Mouse (Mus musculus) right cerebral cortex, adult 18-20 months (tissue): ENCODE measurements around the gene Col5a1.
A peak's percentile ranks its signal among the peaks of the same experiment; 100 is the strongest.

Experiments used
- DNase-seq: peaks from one replicate; pipeline ENCODE4 v3.0.0; 2022; ENCODE audit warnings: mixed read lengths

Gene Col5a1

DNA sequence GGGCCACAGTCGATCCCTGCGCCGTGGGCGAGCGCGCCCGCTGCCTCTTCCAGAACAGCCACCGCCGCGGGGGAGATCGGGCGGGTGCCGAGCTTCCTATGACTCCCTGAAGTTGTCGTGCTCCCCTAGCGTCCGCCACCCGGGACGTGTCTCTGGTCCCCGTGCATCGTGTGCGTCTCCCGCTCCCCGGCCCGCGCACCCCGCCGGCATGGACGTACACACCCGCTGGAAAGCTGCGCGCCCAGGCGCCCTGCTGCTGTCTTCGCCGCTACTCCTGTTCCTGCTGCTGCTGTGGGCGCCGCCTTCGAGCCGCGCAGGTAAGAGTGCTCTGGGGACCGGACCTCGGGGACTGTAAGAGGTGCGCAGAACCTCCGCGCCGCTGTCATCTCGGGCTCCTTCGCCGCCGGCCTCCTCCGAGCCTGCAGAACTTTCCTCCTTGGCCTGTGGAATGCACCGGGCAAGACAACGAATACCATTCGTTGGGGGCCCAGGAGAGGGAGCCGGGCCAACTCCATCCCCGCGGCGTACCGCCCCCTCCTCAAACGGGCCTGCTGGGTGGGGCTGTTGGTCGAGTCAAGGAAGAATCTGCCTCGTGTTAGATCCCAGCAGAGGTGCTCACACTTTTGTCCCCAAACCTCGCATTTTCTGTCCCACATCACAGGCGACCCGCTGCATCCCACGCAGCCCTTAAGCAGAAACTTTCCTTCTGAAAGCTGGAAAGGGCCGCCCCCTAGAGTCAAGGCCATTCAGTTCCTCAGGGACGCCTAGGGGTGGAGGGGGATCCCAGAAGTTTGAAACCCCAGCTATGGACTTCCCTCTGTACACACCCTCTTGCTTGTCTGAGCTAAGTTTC lies 609 bp downstream of the Col5a1 start:
- DNase-seq: peak; percentile 28

DNA sequence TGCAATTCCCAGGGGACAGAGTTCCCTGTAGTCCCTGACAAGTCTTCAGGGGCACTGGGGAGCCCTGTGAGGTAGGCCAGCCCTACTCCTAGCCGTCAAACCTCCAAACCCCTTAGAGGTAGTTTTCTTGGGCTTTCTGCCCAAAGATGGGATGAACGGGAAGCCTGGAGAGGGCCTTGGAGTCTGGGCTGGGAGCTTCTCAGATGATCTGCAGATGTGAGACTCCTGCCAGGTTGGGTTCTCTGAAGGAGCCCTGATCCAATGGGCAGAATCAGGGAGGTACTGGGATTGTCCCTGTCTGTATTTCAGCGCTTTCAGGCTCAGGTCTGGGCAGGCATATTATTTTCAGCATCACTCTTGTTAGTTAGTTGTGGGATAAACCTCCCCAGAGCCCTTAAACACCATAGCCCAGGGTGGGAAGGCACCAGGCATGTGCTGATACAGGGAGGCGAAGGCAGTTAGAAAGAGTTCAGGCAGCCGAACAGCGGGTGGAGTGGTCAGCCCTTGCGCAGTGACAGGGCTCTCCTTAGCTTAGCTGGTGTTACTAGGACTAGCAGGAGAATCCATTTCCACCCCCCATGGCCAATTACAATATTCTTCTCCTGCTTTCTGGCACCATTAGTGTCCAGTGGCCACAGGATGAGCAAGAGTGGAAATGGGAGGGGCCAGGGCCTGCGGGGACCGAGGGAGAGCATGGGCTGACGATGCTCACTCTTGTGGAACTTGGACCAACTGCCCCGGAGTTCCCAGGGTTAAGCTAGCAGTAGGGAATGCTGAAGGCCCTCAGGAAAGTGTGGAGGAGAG lies 1.4 kb downstream of the Col5a1 start:
- DNase-seq: no peak

DNA sequence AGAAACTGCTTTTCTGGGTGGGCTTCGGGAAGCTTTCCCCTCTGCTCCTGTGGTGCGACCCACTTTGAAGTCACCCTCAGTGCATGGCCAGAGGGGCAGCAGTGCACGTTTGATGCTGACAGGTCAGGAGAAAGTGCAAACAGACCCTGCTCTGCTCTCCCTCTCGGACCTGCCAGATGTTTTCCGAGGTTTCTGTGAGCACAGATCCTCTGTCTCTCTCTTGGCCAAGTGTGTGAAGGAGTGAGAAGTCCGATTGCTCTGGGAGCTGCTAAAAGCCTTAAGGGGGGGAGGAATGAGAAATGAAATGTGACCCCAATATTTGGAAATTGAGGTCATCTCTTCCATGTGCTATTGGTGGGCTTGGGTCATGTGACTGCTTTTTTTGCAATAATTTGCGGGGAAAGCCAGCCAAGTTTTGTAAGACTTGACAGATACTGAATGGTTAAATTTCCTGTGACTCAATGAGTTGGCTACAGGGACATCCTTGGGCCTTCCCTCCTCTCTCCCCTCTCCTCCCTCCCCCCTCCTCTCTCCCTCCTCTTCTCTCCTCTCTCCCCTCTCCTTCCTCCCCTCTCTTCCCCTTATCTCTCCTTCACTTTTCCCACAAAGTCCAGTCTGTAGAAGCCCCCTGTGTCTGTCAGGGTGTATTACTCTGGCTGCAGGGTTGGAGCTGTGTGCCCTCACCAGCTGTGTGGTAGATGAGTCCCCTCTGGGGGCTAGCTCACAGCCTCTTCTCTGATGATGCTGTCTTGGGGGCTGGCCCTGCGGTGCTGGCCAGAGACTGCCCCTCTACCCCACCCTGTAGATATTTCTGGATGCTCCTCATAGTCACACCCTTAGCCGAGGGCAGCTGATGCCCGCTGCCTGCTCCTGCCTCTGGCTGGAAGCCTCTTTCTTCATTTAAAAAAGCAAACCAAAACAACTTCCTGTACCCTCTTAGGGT lies 2.6 kb downstream of the Col5a1 start:
- no peak for DNase-seq

DNA sequence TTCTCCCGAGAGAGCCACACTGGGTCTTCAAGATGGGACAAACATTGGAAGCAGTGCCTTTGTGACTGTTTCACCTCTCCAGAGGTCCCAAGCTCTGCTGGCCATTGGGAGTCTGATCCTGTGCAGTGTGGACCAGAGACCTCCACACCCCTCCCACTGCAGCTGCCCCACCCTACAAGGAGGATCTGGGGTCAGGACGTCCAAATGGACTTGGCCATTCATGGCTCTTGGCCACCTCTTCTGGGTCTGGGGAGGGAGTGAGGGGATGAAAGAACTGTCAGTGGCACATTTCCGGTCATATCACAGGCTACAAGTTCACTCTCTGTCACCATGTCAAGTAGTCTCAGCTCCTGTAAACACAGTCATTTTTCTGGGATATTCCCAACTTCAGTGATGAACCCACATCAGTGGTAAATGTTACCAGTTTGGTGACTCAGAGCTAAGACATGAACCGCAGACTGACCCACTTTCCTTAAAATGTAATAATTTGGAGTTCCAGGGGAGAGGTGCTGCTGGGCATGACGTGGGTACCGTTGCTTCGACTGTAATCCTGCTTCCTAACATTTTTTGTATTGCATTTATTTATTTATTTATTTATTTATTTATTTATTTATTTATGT lies 5.8 kb downstream of the Col5a1 start:
- no peak for DNase-seq

DNA sequence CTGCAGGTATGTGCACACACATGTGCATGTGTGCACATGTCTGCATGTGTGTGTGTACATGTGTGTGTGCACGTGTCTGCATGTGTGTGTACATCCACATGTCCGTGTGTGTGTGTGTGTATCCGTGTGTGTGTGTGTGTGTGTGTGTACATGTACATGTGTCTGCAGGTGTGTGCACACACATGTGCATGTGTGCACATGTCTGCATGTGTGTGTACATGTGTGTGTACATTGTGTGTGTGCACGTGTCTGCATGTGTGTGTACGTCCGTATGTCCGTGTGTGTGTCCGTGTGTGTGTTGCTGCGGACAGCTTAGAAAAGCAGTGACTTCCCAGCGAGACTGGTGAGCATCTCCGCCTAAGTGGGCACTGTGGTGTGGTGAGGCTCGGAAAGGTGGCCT lies 6.8 kb downstream of the Col5a1 start:
- DNase-seq: no peak

DNA sequence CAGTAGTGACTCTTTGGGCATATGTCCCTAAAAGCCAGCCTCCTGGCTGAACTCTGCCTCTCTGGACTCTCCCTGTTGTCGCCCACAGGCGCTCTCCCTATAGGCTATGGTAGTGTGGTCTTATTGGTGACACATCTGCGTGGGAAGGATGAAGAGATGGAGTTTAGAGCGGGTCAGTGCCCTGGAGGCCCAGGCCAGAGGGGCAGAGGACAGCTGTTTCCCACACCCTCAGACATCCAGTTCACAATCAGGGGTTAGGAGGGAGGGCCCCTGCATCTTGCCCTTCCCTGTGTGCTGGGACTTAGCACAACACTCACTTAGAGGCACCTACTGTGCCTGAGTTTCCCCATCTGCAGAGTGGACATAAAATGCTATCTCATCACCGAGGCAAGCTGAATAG lies 8.8 kb downstream of the Col5a1 start:
- no peak for DNase-seq

DNA sequence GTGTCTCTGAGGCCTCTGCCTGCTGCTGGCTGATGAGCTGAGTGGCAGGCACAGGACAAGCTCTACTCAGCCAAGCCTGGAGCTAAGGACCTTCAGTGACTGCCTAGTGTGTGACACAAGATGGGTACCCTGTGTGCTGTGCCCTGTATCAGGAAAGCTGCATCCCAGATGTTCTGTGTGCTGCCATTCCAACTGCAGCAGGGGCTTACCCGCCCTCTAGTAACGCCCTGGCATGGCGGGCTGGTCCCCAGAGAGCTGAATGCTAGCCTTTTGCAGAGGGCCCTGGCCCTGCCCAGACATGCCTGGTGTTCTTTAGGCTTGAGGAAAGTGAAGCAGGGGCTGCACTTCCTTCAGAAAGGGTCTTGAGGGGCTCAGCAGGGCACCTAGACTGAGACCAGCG lies 9.4 kb downstream of the Col5a1 start:
- no peak for DNase-seq

DNA sequence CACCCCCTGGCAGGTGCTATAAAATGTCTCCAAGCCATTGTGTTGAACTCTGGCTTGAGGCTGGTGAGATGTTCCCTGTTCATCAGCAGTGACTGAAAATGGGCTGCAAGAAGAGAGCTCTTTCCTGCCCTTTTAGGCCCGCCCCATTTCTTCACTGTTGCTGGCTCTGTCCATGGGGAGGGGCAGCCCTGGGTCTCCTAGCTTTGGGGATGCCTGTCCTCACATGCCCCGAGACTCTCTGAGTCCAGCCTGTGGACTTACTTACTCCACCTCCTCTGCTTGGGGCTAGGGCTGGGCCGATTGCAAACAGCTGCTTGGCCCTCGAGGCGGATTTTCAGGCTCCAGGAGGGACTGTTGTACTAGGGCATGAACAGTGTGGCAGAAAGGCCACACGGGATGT lies 10.9 kb downstream of the Col5a1 start:
- DNase-seq: no peak

DNA sequence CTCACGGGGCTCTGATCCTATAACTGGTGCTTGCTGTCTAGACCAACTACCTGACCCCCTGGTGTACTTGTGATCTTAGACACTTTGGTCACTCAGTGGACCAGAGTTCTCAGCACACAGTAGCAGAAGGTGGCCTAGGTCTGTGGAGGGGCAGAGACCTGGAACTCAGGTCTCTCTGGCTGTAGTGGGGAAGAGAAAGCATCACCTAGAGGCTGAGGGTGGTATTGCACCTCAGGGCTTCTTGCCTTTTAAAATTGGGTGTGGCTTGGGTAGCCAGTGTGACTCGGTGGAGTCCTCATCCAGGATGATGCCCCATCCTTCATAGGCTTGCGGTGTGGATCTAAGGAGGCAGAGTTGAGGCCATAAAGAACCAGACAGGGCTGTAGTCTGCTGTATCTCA lies 13.7 kb downstream of the Col5a1 start:
- no peak for DNase-seq

DNA sequence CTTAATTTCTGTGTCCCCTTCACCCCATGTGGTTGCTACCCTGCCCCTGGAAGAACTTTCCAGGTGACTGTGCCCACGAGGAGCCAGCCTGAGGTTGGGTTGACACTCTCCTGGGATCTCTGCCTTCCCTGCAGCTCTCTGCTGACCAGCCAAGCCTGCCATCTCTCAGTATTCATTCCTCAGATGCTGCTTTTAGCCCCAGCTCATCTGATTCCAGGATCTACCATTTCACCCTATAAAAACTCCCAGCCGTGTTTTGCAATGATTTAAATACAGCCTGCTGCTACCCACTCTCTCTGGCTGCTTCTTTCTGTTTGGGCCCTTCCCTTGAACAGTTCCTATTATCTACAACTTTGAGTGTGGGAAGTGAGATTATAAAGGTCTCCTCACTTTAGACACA lies 14.9 kb downstream of the Col5a1 start:
- DNase-seq: no peak

DNA sequence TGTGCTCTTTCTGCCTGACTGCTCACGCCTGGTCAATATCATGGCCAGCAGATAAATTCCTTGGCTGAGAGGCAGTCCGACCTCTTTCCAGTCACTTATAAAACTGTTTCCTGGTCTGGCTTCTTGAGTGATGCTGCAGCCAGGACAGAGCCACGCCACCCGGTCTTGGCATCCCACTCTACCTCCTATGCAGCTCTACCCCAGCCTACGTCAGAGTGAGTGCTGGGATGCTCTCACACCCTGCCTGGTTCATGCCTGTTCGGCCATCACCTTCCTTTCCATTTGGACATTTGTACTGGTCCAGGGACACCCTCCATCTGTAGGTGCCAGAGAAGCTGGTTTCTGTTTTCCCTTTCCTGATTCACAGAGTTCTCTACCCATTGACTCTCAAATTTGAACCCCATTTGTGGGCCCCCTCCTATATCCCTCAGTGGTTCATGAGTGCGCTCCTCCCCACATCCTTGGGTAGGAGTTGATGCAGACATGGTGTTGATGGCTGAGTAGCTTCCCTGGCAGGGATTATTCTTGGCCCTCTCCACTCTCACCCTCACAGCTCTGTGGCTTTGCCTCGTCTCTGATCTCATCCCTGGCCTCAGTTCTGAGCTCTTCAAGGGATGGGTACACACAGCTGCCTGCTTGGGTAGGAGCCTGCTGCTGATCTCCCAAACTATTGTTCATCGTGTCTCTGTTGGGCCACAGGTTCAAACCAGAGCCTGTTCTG lies 15.5 kb downstream of the Col5a1 start:
- no peak for DNase-seq

DNA sequence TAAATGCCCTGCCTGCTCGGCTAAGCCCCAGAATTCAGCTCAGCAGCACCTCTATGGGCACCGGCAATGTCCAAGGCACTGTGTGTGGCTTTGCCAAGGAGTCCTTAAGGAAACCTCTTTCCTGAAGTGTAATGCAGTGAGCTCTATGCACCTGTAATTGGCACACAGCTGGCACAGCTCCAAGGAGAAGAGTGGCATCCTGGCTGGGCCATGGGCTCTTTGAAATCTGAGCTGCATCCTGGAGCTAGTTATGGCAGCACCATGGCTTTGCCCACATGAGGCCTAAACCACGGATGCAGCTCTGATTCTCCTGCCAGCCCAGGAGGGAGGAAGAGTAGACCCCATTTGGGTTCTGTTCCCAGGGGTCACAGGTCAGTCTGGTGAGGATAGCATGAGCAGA lies 16.1 kb downstream of the Col5a1 start:
- DNase-seq: no peak

DNA sequence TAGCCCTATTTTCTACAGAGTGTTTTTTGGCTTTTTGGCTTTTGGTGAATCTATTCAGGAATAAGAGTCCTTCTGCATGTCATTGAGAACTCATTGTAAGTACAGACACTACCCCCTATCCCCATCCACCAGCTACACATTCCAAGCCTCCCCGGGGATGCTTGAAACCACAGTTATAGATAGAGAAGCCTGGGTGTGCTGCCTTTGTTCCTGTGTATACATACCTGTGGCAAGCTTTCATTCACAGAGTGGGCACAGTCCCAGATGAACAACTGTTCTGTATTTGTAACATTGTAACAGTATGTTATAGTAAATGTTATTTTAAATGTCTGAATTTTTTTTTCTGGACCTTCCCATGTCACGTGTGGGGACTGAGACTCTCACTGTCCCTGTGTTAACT lies 19.2 kb downstream of the Col5a1 start:
- DNase-seq: no peak

DNA sequence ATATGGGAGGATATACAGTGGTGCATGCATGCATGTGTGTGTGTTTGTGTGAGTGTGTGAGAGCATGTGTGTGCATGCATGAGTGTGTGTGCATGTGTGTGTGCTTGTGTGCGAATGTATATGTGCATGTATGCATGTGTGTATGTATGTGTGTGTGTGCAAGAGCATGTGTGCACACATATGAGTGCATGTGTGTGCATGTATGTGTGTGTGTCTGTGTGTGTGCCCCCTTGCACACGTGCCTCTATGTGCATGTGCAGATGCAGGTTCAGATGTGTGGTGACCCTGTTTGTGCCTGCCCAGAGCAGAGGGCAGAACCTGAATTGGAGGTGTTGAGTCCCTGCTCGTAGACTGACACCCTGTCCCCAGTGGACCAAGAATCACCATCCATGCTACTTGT lies 24.3 kb downstream of the Col5a1 start:
- DNase-seq: no peak

DNA sequence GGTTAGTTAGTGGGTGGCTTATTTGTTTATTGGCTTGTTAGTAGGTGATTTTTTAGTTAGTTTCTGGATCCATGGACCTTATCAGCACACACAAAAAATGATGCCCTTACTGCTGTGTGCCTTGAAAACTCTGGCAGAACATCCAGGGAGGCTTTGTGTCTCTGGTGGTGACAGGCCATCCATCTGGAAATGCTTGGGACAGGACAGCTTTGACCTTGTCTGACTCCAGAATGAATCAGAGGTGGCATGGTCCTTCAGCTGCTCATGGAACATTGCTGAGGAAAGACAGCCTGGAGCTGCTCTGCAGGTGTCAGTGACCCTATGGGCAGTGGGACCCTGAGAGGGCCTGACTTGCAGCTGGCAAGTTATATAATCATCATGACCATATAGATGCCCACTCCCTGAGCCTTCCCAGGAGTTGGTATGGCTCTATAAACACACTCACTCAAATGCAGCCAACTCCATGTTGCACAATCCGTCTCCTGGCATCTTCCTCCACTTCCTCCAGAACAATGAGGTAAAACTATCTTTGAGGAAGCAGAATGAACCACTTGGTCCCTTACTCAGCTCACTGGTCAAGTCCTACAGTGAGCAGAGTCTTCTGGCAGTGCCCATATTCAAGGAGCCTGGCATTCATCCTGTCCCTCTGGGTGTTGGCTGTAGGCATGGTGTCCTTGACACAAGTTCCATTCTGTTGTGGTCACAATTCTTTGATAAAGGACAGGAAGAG lies 26.5 kb downstream of the Col5a1 start:
- DNase-seq: no peak

DNA sequence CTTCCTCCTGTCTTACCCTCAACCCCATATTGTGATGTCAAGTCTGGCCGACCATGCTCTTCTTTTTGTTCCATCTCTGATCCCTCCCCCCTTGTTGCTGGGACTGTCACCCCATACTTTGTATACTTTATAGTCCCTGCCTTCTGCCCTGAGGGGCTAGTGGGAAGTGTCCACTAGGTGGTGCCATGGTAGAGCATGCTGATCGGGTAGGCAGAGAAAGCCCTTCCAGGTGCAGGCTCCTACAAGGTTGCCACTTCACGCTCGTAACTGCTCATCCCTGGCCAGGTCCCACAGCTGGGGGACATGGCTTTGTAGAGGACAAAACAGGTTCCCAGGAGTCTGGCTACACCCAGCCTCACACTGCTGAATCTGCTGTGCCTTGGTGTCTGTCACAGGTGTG lies 29.5 kb downstream of the Col5a1 start:
- DNase-seq: no peak

DNA sequence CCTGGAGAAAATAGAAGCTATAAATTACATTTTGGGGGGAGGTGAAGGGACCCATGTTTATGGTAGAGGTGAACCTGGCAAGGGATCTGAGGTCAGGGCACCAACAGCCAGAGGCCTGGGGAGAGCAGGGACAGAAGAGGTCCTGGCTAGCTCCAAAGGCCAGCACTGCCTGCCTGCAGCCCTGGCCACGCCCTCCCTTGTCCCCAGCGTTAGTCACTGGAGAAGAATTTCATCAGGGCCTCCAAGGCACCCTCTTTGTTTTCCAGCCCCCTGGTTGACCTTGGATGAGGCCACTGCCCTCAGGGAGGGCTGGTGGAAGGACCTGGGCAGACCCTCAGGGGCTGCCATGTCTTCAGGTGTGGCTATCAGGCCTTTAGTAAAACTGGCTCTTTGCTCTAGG lies 30.1 kb downstream of the Col5a1 start:
- DNase-seq: no peak

DNA sequence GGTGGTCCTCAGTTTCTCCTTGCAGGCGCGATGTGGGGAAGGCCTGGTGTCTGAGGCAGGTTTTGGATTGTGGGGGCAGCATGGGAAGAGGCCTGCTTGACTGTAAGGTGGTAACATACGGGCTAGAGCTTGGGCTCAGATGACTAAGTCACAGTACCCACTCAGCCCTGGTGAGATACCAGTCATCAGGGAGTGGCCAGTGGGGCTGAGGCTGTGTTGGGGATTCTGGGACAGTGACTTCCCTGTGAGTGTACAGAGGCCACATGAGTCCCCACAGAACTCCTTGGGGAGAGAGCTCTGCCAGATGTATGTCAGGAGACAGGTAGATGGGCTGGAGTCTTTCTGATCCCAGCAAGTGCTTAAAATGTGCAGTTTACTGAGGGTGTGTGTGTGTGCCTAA lies 31.0 kb downstream of the Col5a1 start:
- DNase-seq: no peak

DNA sequence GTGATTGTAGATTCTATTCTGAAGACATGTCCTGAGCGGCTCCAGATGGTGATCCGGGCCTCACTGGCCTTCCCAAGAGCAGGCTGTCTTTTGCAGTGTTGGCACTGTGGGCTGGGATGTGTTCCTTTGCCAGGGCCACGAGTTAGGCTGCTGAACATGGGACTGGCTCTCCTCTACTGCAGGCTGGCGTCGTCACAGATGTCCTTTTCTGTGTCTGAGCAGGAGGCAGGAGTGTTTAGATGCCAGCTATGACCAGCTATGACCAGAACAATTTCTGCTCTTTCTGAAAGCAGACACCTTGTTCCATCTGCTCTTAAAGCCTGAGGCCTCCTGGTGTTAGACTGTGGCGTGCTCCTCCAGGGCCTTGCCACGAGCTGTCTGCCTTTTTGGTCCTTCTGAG lies 31.9 kb downstream of the Col5a1 start:
- no peak for DNase-seq

DNA sequence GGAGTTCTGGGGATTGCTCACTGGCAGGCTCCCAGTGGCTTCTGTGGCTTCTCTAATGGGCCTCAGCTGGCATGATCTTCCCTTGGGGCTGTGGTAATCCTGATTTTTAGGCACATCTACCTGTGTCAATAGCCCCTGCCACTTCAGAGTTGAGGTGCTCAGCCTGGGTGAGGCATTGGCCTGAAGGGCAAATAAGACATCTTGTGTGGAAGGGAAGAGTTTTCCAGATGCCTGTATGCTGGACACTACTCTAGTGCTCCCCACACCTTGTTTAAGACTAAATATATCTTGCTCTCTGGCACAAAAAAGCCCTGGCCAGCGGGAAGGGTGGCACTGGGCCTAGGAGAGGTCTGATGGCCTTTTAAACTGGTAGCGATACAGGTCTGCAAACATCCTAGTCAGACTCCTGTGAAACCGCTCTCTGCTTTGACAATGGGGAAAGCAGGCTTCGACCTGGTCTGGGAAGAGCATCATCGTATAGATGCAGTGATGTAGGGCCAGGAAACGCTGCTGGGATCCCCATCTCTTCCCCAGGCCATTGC lies 33.2 kb downstream of the Col5a1 start:
- no peak for DNase-seq

DNA sequence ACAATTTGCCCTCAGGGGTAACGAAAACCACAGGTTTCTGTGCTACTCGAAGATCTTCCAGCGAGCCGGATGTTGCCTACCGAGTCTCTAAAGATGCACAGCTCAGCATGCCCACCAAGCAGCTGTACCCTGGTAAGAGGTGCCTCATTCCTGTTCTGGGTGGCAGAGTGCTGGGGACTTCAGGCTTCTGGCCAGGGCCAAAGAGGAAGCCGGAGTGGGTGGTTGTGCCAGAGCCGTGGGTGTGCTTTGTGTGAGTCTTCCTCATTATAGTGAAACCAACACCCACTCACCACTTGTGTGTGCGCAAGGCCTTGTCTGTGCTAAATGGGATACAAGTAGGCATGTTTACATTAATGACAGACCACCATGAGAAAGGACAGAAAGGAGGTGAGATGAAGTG lies 35.8 kb downstream of the Col5a1 start:
- peak; percentile 43 for DNase-seq
